Mouse (Mus musculus): ENCODE results near the gene Col9a2. TPM values are rescaled to one million over a fixed set of nuclear protein-coding genes. Genes with fewer than 3 reads are reported as not detected.

Gene Col9a2
- total and polyA plus RNA-seq, 3 experiments, result 0.31 TPM; not detected in 2

DNA sequence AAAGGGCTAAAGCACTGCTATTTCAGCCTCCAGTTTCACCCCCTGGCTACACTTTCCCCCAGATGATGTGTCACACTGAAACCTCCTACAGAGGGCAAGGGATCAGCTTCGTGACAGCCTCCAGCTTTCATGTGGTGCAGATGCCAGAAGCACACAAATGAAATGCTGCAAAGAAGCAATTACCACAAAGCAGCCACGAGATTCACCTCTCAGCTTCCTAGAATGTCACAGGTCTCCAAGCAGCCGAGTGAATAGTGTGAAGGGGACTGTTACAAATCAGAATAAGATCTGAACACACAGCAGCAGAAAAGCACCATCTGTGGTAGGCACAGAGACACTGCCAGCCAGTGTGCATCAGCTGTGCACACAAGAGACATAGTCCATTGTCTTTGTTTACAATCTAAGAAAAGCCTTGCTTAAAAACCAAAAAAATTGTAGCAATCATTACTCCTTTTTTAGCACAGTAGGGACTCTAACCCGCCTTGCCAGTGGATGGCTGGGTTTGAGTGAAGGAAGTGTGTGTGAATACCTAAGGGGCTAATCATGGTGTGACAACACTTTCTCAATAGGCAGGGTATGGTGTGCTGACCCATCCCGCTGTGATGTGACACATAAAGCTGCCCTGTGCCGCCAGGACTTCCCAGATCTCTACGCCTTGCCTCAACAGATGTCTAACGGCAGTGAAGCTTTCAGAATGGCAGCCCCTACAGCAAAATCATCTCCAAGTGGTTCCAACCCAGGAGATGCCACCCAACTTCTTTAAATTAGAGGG is 36.6 kb upstream of the Col9a2 start:
- Histone ChIP-seq H3K4me1 (ENCODE audit: control insufficient read depth, insufficient read depth, low read length) (peaks cover 19% of the 10 kb centered on the region), H3K27ac (no peak overlapping the region), H3K27me3 (ENCODE audit: control insufficient read depth, insufficient read depth, low read length) (no peaks in the 10 kb centered on the region), H3K4me3 (no peak overlapping the region), H3K36me3 (ENCODE audit: control insufficient read depth, insufficient read depth, low read length) (peaks cover 22% of the 10 kb centered on the region), H3K79me2 (replicated peaks; ENCODE audit: control insufficient read depth, insufficient read depth, low read length) (peaks cover 4% of the 10 kb centered on the region), H3K9ac (ENCODE audit: low read depth, low read length) (no peak overlapping the region)
- DNase-seq, result no peak
- TF ChIP-seq CTCF (IDR thresholded peaks at IDR 0.05) (no peak), EP300 (IDR thresholded peaks at IDR 0.05; ENCODE audit: insufficient read depth, low read depth, low read length) (no peak), POLR2A (IDR thresholded peaks at IDR 0.05; ENCODE audit: insufficient read depth, low read depth, low read length) (no peak)
- 58% methylated on average over 8 of the region's 8 CpGs for WGBS
- intact Hi-C loops (cut with DNase I), result no loop called here

DNA sequence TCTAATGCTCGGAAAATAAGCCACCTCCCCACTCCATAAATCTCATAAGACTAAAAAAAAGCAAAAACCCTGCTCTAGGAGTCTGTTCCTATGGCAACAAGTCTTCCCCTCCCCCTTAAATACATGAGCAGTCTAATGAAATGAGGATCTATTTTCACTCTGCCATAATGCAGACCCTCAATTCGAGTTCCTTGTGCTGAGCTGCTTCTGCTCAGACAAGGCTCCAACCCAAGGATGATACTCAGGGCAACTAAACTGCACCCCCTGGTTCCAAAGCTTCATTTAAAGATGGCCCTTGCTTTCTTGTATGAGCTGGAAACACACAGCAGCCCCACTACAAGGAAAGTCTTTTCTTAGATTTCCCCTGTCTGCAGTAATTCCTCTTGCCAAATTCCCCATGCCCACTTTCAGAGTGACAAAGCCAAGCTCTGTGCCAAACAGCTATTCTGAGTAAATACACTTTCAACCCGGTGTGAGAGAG is 35.5 kb upstream of the Col9a2 start:
- no peak overlapping the region for H3K9ac ChIP-seq (ENCODE audit: low read depth, low read length)

DNA sequence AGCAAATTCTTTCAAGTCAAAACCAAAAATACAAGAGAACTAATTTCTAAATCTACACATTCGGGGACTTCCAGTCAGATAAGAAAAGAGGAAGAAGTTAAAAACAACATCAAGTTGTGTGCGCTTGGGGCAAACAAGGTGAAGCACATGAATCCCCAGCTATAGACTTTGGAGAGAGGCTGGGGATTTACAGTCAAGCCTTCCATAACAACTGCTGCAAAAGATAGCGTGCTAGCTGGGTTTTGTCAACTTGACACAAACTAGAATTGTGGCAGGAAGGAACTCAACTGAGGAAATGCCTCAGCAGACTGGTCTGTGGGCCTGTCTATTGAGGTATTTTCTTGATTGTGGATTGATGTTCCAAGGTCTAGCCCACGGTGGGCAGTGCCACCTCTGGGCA is 34.5 kb upstream of the Col9a2 start:
- intact Hi-C loops (cut with DNase I), result no loop called here
- DNase-seq, result peak in 1 of 2 experiments; percentile 24
- peaks cover 27% of the 10 kb centered on the region for H3K36me3 ChIP-seq (ENCODE audit: control insufficient read depth, insufficient read depth, low read length)
- H3K9ac ChIP-seq (ENCODE audit: low read depth, low read length), result no peak overlapping the region
- H3K4me3 ChIP-seq, result no peak overlapping the region
- peaks cover 2% of the 10 kb centered on the region for H3K79me2 ChIP-seq (replicated peaks; ENCODE audit: control insufficient read depth, insufficient read depth, low read length)
- peak overlapping the region; percentile 31; the same call in 1 of the 2 replicates for H3K27ac ChIP-seq
- peaks cover 22% of the 10 kb centered on the region for H3K4me1 ChIP-seq (ENCODE audit: control insufficient read depth, insufficient read depth, low read length)
- H3K27me3 ChIP-seq (ENCODE audit: control insufficient read depth, insufficient read depth, low read length), result no peaks in the 10 kb centered on the region
- no peak for TF ChIP-seq POLR2A (IDR thresholded peaks at IDR 0.05; ENCODE audit: insufficient read depth, low read depth, low read length)
- TF ChIP-seq EP300 (IDR thresholded peaks at IDR 0.05; ENCODE audit: insufficient read depth, low read depth, low read length), result no peak
- TF ChIP-seq CTCF (IDR thresholded peaks at IDR 0.05), result no peak
- WGBS, result 26% methylated on average over 4 of the region's 4 CpGs

More for the DNA sequence above, 35.5 kb upstream of the Col9a2 start:
- no peak for DNase-seq
- intact Hi-C loops (cut with DNase I), result no loop called here
- H3K36me3 ChIP-seq (ENCODE audit: control insufficient read depth, insufficient read depth, low read length), result peaks cover 23% of the 10 kb centered on the region
- H3K27me3 ChIP-seq (ENCODE audit: control insufficient read depth, insufficient read depth, low read length), result no peaks in the 10 kb centered on the region
- no peak overlapping the region for H3K27ac ChIP-seq
- H3K4me1 ChIP-seq (ENCODE audit: control insufficient read depth, insufficient read depth, low read length), result peaks cover 19% of the 10 kb centered on the region
- peaks cover 2% of the 10 kb centered on the region for H3K79me2 ChIP-seq (replicated peaks; ENCODE audit: control insufficient read depth, insufficient read depth, low read length)
- no peak overlapping the region for H3K4me3 ChIP-seq
- 38% methylated on average over 3 of the region's 3 CpGs for WGBS
- TF ChIP-seq CTCF (IDR thresholded peaks at IDR 0.05) (no peak), EP300 (IDR thresholded peaks at IDR 0.05; ENCODE audit: insufficient read depth, low read depth, low read length) (no peak), POLR2A (IDR thresholded peaks at IDR 0.05; ENCODE audit: insufficient read depth, low read depth, low read length) (no peak)

DNA sequence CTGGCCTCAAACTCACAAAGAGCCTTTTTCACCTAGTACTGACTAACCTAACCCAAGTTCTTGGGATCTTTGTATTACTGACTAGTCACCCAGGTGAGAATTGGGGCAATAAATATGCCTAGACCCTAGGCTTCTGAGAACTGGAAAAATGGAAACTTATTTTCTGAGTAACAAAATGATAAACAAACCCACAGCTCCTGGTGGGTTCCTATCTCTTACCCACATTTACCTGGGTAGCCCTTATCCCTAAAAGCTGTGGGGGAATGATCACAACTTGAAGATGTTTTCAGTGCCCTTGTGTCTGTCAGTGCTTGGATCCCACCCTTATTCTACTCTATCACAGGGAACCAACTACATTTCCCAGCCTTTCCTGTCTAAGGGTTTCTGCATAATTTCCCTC is 32.2 kb upstream of the Col9a2 start:
- intact Hi-C loops (cut with DNase I), result no loop called here

DNA sequence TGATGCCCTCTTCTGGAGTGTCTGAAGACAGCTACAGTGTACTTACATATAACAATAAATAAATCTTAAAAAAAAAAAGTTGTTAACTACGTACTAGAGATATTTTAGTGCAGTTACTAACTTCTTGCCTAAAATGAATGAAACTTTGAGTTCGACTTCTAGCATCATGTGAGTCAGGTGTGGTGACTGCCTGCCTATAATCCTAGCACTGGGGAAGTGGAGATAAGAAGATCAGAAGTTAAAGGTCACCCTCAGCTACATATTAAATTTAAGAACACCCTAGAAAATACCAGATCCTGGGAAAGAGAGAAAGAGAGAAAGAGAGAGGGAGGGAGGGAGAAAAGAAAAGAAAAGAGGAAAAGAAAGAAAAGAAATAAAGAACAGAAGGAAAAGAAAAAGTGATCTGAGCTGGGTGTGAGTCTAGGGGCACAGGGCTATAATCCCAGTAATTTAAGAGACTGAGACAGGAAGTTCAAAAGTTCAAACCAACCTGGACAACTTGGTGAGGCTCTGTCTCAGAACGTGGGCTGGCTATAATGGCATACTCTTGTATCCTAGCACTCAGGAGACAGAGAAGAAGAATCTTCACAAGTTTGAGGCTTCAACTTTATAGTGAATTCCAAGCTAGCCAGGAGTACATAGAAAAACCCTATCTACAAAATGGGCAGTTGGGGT is 31.0 kb upstream of the Col9a2 start:
- 74% methylated on average over 3 of the region's 3 CpGs for WGBS
- no peak for DNase-seq
- intact Hi-C loops (cut with DNase I), result no loop called here
- peaks cover 15% of the 10 kb centered on the region for H3K4me1 ChIP-seq (ENCODE audit: control insufficient read depth, insufficient read depth, low read length)
- no peak overlapping the region for H3K27ac ChIP-seq
- H3K36me3 ChIP-seq (ENCODE audit: control insufficient read depth, insufficient read depth, low read length), result peaks cover 20% of the 10 kb centered on the region
- no peaks in the 10 kb centered on the region for H3K27me3 ChIP-seq (ENCODE audit: control insufficient read depth, insufficient read depth, low read length)
- peaks cover 5% of the 10 kb centered on the region for H3K79me2 ChIP-seq (replicated peaks; ENCODE audit: control insufficient read depth, insufficient read depth, low read length)
- H3K4me3 ChIP-seq, result no peak overlapping the region
- no peak for TF ChIP-seq POLR2A (IDR thresholded peaks at IDR 0.05; ENCODE audit: insufficient read depth, low read depth, low read length)
- no peak for TF ChIP-seq CTCF (IDR thresholded peaks at IDR 0.05)
- TF ChIP-seq EP300 (IDR thresholded peaks at IDR 0.05; ENCODE audit: insufficient read depth, low read depth, low read length), result no peak
- no peak overlapping the region for H3K9ac ChIP-seq (ENCODE audit: low read depth, low read length)

More for the DNA sequence above, 32.2 kb upstream of the Col9a2 start:
- no peaks in the 10 kb centered on the region for H3K27me3 ChIP-seq (ENCODE audit: control insufficient read depth, insufficient read depth, low read length)
- H3K4me3 ChIP-seq, result no peak overlapping the region
- H3K36me3 ChIP-seq (ENCODE audit: control insufficient read depth, insufficient read depth, low read length), result peaks cover 20% of the 10 kb centered on the region
- no peak overlapping the region for H3K9ac ChIP-seq (ENCODE audit: low read depth, low read length)
- no peak overlapping the region for H3K27ac ChIP-seq
- TF ChIP-seq CTCF (IDR thresholded peaks at IDR 0.05) (no peak), EP300 (IDR thresholded peaks at IDR 0.05; ENCODE audit: insufficient read depth, low read depth, low read length) (no peak), POLR2A (IDR thresholded peaks at IDR 0.05; ENCODE audit: insufficient read depth, low read depth, low read length) (no peak)
- no peak for DNase-seq
- peaks cover 4% of the 10 kb centered on the region for H3K79me2 ChIP-seq (replicated peaks; ENCODE audit: control insufficient read depth, insufficient read depth, low read length)
- H3K4me1 ChIP-seq (ENCODE audit: control insufficient read depth, insufficient read depth, low read length), result peaks cover 18% of the 10 kb centered on the region

DNA sequence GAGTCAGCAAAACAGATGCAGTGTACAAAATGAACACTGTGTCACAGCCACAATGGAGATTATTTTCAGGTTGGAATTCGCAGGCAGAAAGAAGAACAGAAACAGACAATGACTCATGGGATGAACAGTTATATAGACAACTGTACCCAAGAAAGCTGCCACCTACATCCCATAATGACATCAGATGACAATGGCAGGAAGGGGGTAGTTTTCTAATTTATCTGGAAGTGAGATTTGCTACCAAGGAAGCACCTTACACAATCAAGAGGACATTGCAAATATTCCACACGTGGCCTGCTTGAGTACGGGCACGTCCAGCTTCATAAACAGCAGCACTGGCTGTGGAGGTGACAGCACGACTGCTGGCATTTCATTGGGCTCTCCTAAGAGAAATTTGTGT is 30.0 kb upstream of the Col9a2 start:
- Histone ChIP-seq H3K4me1 (ENCODE audit: control insufficient read depth, insufficient read depth, low read length) (peaks cover 13% of the 10 kb centered on the region), H3K27ac (no peak overlapping the region), H3K36me3 (ENCODE audit: control insufficient read depth, insufficient read depth, low read length) (peaks cover 13% of the 10 kb centered on the region), H3K9ac (ENCODE audit: low read depth, low read length) (no peak overlapping the region), H3K79me2 (replicated peaks; ENCODE audit: control insufficient read depth, insufficient read depth, low read length) (peaks cover 5% of the 10 kb centered on the region), H3K4me3 (no peak overlapping the region), H3K27me3 (ENCODE audit: control insufficient read depth, insufficient read depth, low read length) (no peaks in the 10 kb centered on the region)
- DNase-seq, result no peak
- TF ChIP-seq EP300 (IDR thresholded peaks at IDR 0.05; ENCODE audit: insufficient read depth, low read depth, low read length) (no peak), POLR2A (IDR thresholded peaks at IDR 0.05; ENCODE audit: insufficient read depth, low read depth, low read length) (no peak), CTCF (IDR thresholded peaks at IDR 0.05) (no peak)
- 42% methylated on average over 5 of the region's 5 CpGs for WGBS
- intact Hi-C loops (cut with DNase I), result no loop called here
